Mouse (Mus musculus) gastrocnemius, adult 18-20 months (tissue): Measurements from ENCODE around the gene Vmn1r52. TPM values are rescaled to one million over a fixed set of nuclear protein-coding genes. Genes with fewer than 3 reads are reported as not detected.
"Not testable (repeated sequence)": the region's sequence is repeated elsewhere in the genome, so short reads cannot be mapped to it uniquely, and the experiment has no call there.

ENCODE experiments used
- DNase-seq: peaks from one replicate; pipeline ENCODE4 v3.0.0; 2021; ENCODE audit warnings: low spot score
- long read RNA-seq, 2 experiments: library from polyadenylated mRNA; stranded (forward); transcript quantifications; one replicate each; pipeline ENCODE4 v2.0.0; 2021
- total RNA-seq, 2 experiments: library from RNA; stranded (reverse); gene quantifications; 2 replicates each; pipeline ENCODE4 v1.2.3; 2021

The Vmn1r52 gene
- not detected for total RNA-seq
- long read RNA-seq, experiment 1: 0 reads
- long read RNA-seq, experiment 2: 0 reads

- no peak for DNase-seq
These were observed at the start of gene Vmn1r52 for GRCm38 (mm10) chr6:90174508-90174907. Gene Vmn1r52 (plus strand): TSS chr6:90174808.

GRCm38 (mm10) chr6:90160139-90160538, 14.5 kb upstream of the Vmn1r52 start:
- DNase-seq: no peak

- not testable (repeated sequence) for DNase-seq
These were observed 27.9 kb downstream of the Vmn1r52 start, which contains the start of gene V1ra8 for GRCm38 (mm10) chr6:90202493-90202892. Gene V1ra8 (plus strand): TSS chr6:90202793.

- no peak for DNase-seq
These were observed 49.7 kb downstream of the Vmn1r52 start, which contains the start of gene Vmn1r53 for GRCm38 (mm10) chr6:90224338-90224737. Gene Vmn1r53 (minus strand): TSS chr6:90224438.

Other genes starting within 250 kb of the Vmn1r52 start
- not detected for gene Vmn1r45, start 234.2 kb upstream of the Vmn1r52 start, total RNA-seq
- gene Vmn1r46, start 205.5 kb upstream of the Vmn1r52 start, total RNA-seq: not detected
- not detected for gene Vmn1r47, start 158.7 kb upstream of the Vmn1r52 start, total RNA-seq
- gene Vmn1r48, start 138.0 kb upstream of the Vmn1r52 start, total RNA-seq: not detected
- gene Vmn1r49, start 96.3 kb upstream of the Vmn1r52 start, total RNA-seq: not detected
- not detected for gene Vmn1r50, start 73.4 kb upstream of the Vmn1r52 start, total RNA-seq
- gene Vmn1r51, start 52.2 kb upstream of the Vmn1r52 start, total RNA-seq: not detected
- not detected for gene V1ra8, start 28.0 kb downstream of the Vmn1r52 start, total RNA-seq
- gene Vmn1r53, start 49.6 kb downstream of the Vmn1r52 start, total RNA-seq: not detected
- not detected for gene Vmn1r54, start 71.5 kb downstream of the Vmn1r52 start, total RNA-seq
- not detected for gene BC048671, start 126.4 kb downstream of the Vmn1r52 start, total RNA-seq
- not detected for gene Chst13, start 150.4 kb downstream of the Vmn1r52 start, total RNA-seq
- under 1 TPM in 1 of 2 experiments, not detected in 1; 0.12 TPM for gene Uroc1, start 158.5 kb downstream of the Vmn1r52 start, total RNA-seq
- gene Zxdc, start 194.7 kb downstream of the Vmn1r52 start, total RNA-seq: 10 to 100 TPM; 13.7 to 13.9 TPM